Mouse (Mus musculus) retina, postnatal 1 day (tissue): ENCODE data around the gene BC024978.

Source experiments
- DNase-seq: peaks from one replicate; pipeline ENCODE4 v3.0.0-alpha.2; 2012

BC024978 gene

GRCm38 (mm10) chr7:27178324-27179216, 17.0 kb upstream of the BC024978 start, which contains the start of gene Rab4b:
TSS of gene Rab4b (minus strand) at chr7:27178896.
- peak; percentile 100 for DNase-seq

GRCm38 (mm10) chr7:27179217-27179918, 16.2 kb upstream of the BC024978 start:
- DNase-seq: no peak

- no peak for DNase-seq
Observed at GRCm38 (mm10) chr7:27180036-27180435, 15.5 kb upstream of the BC024978 start.

DNA sequence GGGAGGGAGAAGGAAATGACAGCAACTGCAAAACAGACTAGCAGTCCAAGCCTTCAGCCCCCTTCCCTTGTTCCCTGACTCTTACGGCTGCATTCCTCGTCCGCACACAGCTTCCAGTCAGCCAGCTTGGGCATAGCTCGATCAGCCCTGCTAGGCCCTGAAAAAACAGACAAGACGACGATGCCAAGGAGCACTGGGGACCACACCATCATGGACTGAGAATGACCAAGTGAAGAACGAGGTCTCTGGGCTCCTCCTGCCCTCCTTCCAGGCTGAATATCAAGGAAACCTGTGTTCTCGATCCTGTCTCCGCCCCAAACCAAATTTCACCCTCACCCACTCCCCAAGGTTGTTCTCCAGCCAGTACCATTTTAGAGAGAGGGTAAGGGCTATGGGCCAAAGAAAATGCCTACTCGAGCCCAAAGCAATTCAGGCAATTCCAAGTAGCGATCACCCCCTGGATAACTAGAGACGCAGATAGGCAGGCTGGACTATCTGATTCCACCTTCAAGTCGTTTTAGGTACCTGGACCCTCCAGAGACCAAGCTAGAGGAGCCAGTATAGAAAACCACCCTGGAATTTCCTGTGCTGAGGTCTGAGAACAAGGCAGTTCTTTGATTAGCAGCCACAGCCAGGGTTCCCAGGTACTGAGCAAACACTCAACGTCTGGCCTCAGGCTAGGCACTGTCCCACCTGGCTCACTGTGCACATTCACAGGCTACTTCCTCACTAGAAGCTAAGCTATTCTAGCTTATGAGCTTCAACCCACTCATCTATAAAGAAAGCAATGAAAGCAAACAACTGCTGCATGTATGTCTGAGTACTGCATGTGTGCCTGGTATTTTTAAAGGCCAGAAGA, 14.5 kb upstream of the BC024978 start, which contains the start of the genes Gm21983 and Mia:
TSS of gene Gm21983 (minus strand) at position 250 of the 859 bp plus-strand sequence.
TSS of gene Mia (minus strand) at position 321 of the 859 bp plus-strand sequence.
- DNase-seq: no peak

- DNase-seq: no peak
Observed at GRCm38 (mm10) chr7:27182498-27182897, 13.1 kb upstream of the BC024978 start.

DNA sequence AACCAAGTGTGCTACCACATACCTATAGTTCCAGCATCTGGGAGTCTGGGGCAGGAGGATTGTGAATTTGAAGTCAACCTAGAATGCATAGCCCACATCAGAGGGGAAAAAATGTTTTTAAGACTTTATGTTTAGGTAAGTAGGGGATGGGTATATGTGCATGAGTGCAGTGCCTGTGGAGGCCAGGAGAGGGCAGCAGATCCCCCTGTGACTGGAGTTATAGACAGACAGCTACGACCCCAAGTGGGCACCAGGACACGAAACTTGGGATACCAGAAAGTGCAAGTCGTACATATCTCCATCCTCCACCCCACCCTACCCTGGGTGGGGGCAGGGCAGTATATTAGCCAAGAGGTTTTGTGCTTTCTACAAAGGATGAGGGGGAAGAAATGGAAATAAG, 10.6 kb upstream of the BC024978 start:
- peak; percentile 44 for DNase-seq

- no peak for DNase-seq
Observed at GRCm38 (mm10) chr7:27185986-27186385, 9.6 kb upstream of the BC024978 start.

- DNase-seq: peak; percentile 5
Observed at GRCm38 (mm10) chr7:27189271-27189931, 6.2 kb upstream of the BC024978 start.

GRCm38 (mm10) chr7:27192434-27192833, 3.1 kb upstream of the BC024978 start:
- no peak for DNase-seq

DNA sequence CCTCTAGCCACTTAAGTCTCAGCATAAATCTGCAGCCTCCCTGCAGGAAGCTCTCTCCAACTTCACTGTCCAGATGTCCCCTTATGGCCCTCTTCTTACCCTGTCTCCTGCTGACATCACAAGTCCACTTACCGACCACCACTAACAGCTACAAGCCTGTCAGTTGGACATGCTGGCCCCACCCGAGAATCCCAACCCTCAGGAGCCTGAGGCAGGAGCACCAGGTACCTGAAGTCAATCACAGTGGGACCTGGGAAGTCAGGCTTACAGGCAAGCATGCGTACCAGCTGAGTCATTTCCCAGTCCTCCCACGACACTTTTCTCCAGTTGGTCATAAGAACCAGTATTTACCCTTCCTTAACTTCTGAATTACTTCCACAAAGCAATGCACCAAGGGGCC, 1.9 kb upstream of the BC024978 start:
- DNase-seq: no peak

GRCm38 (mm10) chr7:27197136-27197535, 1.6 kb downstream of the BC024978 start:
- no peak for DNase-seq

DNA sequence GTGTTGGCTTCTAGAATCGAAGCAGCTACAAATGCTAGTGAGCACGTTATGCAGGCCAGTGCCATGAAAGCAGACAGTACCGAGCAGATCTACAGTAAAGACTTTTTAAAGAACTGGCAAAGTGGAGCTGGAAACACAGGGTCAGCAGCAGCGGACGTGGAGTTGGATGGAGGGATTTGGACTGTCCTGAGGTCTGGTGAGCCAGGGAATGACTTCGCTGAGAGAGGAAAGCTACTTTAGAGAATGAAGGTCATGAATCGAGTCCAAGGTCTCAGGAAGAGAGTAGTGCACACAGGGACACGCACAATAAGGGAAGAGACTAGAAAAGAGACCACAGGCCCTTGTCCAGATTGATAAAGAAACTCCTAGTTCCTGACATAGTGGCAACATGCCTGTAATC, 2.1 kb downstream of the BC024978 start:
- no peak for DNase-seq

- no peak for DNase-seq
Observed at GRCm38 (mm10) chr7:27198355-27198754, 2.8 kb downstream of the BC024978 start.

DNA sequence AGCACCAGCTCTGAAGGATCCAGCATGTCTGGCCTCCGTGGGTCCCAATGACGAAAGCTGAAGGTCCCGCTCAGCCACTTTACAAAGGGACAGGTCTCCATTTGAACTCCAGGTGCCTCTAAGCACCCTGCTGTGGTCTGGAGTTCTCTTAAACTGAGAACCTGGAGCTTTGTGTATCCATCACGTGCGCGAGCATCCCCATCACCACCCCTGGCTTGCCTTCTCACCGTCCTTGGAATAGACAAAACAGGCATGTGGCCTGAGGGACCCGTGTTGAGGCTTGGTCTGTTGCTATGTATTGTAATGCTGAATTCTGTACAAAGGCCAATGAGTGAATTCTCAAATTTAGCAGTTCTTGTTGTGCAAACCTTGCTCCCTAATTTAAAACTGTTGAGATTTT, 3.2 kb downstream of the BC024978 start:
- DNase-seq: no peak

DNA sequence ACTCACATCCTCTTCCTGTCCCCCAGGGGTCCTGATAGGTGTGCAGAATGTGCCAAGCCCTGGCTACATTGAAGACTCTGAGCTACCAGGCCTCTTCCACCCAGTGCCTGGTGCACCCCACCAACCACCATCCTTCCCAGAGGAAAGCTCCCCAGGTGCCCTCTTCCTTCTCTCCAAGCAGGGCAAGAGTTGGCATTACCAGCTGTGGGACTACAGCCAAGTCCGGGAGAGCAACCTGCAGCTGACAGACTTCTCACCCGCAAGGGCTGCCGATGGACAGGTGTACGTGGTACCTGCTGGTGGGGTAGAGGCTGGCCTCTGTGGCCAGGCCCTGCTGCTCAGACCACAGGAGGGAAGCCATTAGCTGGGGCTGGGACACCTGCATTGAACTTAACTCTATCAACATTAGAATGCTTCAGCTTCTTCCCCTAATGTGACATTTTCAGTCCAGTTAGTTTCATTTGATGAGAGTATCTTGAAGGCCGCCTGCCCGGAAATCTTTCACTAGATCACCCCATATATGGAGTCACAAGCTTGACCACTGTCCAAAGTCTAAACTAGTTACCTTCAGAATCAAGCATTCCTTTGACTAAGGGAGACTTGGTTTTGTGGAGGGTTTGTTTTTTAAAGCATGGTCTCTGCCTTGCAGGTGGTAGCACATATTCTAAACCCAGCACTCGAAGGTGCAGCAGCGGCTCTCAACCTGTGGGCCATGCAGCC, 8.3 kb downstream of the BC024978 start:
- DNase-seq: no peak

DNA sequence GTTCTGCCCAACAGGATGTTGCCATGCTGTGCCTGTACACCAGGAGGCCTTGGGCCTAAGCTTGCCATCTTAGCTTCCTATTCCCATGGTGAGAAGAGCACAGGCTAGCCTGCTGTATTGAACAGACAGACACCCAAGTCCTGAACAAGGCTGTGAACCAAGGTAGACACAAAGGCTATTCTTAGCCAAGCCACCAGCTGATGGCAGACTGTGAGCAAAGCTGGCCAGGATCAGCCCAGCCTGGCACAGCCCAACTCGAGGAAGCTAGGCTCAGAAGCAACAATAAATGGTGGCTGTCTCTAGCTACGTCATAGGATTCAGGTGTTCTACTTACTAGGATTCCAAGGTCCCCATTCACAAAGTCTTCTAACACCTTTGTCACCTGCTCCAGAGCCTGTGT, 17.0 kb downstream of the BC024978 start:
- DNase-seq: no peak

DNA sequence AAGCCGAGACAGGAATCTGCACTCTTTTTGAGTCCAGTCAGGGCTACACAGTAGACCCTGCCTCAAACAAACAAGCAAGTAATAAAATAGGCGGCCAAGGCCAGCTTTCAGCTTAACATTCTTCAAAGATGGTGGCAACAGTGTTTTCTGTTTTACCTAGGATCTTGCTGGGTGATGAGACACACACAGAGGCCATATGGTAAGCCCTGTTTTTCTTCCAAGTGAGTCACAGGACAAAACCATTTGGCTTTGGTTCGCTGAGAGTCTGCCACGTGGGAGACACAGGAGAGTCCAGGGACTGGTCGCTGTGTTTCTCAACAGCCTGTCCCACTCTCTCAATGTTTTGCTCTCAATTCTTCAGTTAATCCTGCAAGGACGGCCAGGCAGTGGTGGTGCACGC, 23.0 kb downstream of the BC024978 start:
- no peak for DNase-seq

- no peak for DNase-seq
Observed at GRCm38 (mm10) chr7:27219937-27220336, 24.4 kb downstream of the BC024978 start.

DNA sequence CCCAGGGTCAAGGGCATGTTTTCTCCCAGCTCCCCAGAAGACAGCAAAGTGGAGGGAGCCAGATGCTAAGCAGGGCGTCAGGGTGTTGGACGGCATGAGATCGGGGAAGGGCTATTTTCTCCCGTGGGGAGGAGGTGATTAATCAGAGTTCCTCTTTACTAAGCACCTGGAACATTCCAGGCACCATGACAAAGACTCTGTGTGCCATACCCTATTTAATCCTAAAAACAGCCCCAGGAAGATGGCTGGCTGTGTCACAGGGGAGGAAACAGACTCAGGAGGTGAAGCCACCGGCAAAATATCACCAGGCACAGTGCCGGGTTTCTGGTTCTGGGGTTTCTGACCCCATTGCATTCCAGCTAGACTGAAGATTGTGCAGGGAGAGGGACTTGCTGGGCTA, 26.4 kb downstream of the BC024978 start:
- no peak for DNase-seq

- no peak for DNase-seq
Observed at GRCm38 (mm10) chr7:27222538-27222937, 27.0 kb downstream of the BC024978 start.

- no peak for DNase-seq
Observed at GRCm38 (mm10) chr7:27224877-27225575, 29.4 kb downstream of the BC024978 start.
